Mouse (Mus musculus) ovary, postnatal 14 days (tissue): ENCODE data around the gene Capn1.
A peak's percentile ranks its signal among the peaks of the same experiment; 100 is the strongest.

ENCODE experiments used
- DNase-seq: peaks from one replicate; pipeline ENCODE4 v3.0.0; 2022; ENCODE audit warnings: low spot score

Capn1 gene

DNA sequence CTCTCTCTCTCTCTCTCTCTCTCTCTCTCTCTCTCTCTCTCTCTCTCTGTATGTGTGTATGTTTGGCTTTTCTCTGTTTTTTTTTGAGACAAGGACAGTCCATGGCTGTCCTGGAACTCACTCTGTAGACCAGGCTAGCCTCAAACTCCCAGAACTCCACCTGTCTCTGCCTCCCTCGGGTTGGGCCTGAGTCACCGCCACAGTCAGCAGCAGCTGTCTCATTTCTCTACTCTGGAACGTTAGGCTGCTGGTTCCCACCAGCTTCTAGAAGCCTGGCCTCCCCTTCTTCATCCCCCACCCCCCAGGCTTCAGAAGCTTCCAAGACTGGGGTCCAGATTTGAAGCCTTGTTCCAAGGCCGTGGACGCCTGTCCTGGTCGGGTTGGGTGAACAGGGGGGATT is 26.1 kb downstream of the Capn1 start:
- DNase-seq = no peak

DNA sequence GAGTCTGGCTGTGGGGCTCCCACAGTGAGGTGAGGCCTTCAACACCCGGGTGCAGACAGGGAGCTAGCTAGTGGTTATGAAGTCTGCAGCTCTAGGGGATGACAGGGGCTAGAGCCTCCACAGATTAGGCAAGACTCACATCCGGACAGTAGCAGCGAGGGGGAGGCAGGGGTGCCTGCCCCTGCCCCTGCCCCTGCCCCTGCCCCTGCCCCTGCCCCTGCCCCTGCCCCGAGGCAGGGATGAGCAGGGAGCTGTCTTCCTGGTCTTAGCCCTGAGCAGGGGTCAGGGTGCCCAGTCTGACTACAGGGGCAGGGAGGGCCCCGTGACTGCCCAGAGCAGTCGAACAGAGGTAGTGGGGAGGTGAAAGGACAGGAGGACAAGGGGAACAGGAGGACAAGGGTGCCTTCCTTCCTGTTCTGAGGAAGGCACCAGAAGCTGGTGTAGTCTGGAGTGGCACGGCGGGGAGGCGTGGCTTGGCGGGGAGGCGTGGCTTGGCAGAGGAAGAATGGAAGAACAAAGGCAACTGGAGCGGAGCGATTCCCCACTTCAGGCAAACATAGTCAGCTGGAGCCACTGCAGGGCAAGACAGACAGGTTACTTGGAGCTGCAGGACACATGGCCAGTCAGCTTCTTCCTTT is 26.8 kb downstream of the Capn1 start:
- peak; percentile 63 for DNase-seq

DNA sequence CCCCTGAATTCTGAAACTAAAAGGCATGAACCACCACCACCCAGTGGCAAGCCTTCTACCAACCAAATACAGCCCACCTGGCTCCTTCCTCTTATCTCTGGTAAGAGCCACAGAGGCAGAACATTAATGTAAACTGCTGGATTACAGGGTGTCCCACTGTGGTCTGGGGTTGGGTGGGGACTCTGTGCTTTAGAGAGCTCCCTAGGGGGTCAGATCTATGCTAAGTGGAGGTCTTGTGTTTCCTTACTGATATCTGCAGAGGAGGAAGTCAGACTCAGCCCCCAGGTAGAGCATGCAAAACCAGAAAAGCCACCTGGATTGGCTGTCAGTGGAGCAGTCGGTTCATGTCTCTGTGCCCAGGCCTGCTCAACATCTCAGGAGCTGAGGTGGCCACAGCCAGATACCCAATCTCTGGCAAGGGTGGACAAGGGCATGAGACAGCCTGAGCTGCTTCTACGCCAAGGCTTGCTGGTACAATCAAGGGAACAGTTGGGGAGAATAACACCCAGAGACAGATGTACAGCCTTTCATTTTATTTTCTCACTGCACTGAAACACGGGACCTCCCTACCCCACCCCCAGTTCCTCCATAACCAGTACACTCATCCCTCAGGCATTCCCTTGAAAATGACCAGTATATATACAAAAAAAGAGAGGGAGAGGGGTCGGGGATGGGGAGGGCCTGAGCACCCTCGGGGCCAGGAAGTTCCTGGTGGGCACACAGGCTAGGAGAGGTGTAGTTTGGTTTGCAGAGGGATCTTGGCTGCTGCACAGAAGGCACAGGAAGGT is 27.5 kb downstream of the Capn1 start:
- DNase-seq = no peak

DNA sequence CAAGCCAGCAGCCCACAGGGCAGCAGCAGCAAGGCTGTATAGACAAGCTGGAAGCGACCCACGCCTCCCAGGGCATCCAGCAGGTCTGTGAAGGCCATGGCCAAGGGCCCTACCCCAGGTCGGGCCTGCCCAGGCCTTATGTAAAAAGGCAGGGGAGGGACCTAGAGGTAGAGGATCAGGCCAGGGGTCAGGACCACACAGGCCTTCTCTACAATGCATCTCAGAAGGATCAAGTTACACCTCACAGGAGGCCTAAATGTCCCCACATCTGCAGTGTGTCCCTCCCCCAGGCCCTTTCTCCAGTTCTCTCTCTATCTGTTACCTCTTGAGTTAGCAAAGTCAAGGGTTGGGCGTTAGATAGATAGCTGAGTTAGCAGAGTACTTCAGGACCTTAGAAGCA is 29.7 kb downstream of the Capn1 start, which contains the start of gene Slc22a20:
Gene Slc22a20 (minus strand): TSS at position 101 of the 400 bp plus-strand sequence.
- DNase-seq = no peak

DNA sequence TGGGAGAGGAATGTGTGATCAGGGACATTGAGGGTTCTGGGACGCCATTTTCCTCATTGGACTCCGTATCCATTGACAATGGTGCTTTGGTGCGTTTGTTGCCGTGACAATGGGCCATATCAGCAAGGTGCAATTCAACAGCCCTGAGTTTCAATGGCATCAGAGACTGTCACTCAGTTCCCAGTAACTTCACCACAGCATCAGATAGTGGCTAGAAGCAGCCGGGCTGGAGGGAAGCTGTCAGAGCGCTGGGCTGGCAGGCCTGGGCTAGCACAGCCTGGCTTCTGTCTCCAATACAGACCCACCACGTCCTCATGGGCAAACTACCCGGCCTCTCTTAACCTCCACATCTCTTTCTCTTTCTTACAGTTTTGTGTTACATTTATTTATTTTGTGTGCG is 35.2 kb downstream of the Capn1 start:
- DNase-seq = no peak

DNA sequence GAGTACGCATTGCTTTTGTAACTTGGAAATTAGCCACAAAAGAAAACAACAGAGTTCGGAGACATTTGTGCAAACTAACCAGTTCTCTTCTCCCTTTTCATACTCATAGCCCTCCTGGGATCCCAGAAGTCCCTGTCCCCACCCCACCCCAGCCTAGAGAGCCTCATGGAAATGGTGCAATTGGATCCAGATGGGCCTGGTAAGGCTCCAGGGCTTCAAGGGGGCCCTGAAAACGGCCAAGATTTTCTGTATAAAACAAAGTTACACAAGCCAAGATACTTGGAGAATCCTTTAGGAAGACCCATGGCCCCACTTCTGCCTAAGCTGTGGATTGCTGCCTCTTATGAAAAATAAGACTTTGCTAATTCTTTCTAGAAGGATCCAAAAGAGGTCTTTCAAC is 38.0 kb downstream of the Capn1 start:
- no peak for DNase-seq

DNA sequence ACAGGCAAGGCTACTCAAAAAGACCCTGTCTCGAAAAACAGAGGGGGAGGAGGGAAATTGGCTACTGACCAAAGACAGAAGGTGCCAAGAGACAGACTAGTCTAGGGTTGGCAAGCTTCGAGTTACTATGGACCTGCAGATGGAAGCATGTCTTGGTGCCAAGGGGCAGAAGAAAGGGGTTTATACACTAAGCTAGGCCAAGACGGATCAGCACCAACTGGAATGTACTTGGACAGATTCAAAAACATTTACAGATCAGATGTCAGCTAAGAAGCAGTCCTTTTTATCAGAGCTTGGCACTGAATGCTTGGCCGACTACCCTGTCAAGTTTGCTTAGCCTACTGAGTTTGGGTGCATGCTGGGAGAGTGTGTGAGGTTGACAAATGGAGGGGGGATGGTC is 40.0 kb downstream of the Capn1 start:
- DNase-seq = no peak

DNA sequence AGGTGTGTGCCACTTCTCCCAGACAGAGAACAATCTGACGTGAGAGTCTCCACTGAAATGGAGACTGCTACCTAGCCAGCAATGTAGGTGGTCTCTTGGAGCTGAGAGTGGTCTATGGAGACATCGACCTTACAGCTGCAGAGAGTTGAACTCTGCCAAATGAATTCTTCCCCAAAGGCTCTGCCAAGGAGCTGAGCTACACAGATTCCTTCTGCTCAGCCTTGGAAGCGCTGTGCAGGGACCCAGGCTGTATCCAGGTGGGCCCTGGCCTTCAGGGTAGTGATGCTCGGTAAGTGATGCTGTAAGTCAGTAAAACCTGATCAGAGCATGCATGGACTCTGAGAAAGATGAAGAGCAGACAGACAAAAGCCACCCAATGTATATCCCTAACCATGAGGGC is 40.6 kb downstream of the Capn1 start:
- DNase-seq = no peak

DNA sequence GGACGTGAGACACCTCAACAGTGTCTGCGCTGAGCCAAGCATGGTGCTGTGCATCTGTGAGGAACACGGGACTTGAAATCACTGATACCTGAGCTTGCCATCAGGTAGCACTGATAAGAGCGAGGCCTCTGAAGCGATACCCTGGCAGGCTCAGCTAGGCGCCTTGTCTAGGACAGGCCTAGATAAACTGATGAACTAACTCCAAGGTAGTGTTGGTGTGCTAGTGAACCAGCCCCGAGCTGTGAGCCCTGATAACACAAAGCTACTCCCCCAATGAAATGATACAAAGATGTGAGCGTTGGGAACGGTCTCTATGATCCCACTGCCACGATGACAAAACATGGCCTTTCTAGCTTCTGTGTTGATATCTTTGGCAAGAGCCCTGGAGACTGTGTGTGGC is 48.0 kb downstream of the Capn1 start:
- no peak for DNase-seq

DNA sequence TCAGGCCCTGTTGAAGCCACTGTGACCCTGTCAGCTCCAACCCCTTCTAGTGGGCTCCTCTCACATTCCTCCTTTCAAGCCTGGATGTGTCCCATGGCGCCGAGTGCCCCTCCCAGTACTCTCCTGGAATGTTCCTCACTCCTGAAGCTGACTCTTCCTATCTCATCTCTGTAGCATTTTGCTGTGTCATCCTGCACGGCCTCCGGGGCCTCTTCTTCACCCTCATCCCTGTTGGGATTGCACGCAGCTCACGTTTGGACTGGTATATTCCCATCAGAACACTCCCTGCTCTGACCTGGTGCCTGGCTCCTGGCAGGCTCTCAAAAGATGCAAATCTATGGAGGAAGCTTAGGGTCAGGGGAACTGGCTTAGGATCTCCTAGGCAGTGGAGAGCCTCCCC is 48.9 kb downstream of the Capn1 start:
- no peak for DNase-seq

DNA sequence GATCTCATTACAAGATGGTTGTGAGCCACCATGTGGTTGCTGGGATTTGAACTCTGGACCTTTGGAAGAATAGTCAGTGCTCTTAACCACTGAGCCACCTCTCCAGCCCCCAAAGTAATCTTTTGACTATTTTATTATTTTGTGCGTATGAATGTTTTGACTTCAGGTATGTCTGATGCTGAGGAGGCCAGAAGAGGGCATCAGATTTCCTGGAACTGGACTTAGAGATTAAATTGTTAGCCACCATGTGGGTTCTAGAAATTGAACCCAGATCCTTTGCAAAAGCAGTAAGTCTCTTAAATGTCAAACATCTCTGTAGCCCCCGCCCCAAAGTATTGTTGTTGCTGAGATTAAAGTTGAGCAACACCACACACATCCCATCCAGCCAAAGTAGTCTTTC is 49.8 kb downstream of the Capn1 start:
- no peak for DNase-seq

DNA sequence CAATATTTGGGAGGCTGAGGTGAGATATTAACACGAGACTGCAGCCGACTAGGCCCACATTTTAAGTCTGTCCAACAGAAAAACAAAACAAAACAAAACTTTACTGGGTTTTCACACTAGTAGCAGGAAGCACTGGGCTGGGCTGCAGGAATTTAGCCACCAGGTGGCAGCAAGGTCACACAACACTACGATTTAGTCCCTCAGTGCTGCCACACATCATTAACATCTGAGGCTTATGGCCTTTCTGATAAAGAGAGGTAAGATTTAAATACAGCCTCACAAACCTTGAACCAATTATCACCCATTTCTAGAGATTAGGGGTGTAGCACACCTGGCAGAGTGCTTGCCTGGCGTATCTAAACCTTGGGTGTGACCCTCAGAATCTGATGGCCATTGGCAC is 50.4 kb downstream of the Capn1 start:
- DNase-seq = peak; percentile 59

DNA sequence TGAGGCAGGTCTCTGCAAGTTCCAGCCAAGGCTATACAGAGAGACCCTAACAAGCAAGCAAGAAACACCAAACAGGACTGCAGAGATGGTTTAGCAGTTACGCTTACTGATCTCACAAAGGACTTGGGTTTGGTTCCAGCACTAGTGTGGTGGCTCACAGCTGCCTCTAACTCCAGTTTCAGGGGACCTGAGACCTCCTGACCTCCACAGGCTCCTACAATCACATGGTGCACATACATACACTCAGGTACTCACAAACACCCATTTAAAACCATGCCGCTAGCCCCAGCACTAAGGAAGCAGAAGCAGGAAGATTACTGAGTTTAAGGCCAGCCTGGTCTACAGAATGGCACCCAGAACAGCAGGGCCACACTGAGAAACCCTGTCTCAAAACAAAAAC is 50.9 kb downstream of the Capn1 start:
- DNase-seq = no peak

DNA sequence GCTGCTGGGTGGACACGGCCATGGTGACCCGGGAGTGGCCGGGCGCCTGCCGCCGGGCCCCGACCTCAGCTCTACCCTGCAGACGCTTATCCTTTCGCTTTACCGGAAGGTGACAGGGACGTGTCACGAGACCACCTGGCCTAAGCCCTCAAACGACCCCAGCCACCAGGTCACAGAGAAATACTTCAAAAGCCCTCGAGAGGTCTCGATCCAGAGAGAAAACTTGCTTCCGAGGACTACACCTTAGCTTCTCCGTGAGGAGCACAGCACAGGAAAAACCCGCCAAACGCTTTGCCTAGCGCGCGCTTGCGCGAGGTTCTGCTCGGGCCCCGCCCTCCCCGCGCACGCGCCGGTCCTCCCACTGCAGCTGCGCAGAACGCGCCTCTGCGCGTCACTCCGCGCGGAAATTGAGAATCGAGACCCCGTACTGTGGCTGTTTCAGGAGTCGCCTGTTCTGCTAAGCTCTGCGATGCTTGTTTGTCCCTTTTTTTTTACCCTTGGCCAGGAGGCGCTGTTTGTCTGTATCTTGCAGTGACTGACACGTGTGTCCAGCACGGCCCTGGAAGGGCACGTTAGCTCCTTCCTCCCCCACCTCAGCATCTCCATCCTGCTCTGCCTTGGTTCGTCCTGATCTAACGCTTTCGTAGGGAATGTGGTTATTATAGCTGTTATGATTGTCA is 51.7 kb downstream of the Capn1 start, which contains the start of gene Pola2:
Gene Pola2 (minus strand): TSS at position 320 of the 680 bp plus-strand sequence.
- peak; percentile 86 for DNase-seq

DNA sequence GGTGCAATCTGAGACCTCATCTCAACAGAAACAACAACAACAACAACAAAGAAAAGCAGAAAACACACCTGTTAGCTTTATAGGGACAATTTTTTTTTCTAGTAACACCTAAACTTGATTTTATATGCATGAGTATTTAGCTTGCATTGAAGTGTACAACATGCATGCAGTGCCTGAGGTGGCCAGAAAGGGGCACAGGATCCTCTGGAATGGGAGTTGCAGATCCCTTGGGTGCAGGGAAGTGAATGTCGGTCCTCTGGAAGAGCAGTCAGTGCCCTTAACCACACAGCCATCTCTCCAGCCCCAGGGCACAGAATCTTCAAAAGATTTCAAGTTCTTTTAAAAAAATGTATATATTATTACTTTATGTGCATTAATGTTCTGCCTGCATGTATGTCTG is 53.0 kb downstream of the Capn1 start:
- no peak for DNase-seq

DNA sequence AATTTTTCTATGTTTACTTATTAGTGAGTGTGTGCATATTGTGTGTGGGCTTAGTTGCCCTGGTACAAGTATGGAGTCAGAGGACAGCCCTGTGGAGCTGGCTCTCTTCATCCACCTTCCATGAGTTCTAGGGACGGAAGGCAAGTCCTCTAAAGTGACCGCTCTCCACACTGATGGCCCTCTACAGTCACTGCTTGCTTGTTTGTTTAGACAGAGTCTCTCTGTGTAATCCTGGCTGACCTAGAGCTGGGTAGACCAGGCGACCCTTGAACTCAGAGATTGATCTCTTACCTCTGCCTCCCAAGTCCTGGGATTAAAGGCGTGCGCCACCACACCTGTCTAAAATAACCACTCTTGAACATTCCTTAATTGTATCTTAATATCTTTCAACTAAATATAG is 58.3 kb downstream of the Capn1 start:
- DNase-seq = no peak

DNA sequence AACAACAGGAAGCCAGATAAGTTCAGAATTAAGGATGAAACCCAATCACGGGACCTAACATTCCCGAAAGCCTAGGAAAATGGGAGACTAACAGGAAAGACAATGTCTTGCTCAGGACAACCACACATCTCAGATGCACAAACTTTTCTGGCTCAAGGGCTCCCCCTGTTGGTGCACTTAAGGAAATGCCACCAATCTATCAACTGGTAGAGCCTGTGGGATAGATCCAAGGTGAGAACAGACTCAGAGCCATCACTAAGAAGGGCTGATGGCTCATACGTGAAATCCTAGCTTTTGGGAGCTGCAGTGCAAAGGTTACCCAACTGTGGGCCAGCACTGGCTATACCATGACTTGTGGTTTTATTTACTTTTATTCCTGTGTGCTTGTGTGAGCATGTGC is 59.0 kb downstream of the Capn1 start:
- DNase-seq = peak; percentile 80

DNA sequence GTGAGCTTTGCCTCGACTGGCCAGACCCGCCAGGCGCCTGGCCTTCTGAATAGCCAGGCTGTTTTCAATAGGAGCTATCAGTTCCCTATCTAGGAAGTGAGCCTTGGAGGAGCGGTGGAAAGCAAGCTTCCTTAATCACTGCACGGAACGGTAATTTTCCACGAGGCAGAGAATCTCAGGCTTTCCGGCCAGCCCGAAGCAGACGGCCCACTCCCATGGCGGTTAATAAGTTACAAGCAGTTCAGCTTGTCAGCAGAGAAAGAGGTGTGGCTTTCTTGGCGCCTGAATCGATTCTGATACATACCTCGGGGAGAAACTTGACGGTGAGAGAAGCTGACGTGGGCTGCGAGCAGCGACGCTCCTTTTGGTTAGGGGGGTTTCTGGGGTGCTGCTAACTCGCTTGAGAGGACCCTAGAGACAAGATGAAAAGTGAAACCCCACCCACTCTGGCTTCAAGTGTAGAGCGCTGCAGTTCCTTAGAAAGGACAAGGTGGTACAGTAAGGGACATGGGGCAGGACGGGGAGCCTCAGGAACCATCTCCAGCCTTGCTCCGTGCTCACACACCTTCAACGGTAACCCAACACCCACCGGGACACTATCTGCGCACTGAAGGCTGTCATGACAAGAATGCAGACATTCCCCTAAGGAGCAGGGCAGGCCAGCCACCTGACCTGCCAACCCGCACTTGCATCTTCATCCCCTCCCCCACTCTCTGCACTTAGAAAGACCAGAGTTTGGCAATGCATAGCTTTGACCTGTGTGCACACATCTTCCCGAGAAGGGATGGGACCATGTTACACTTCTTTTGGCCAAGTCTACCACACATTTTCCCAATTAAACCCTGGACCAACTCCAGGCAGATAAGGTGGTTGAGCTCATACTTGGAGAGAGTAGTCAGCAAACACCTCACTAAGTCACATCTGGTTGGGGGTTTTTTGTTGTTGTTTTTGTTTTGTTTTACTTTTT is 59.7 kb downstream of the Capn1 start:
- no peak for DNase-seq

DNA sequence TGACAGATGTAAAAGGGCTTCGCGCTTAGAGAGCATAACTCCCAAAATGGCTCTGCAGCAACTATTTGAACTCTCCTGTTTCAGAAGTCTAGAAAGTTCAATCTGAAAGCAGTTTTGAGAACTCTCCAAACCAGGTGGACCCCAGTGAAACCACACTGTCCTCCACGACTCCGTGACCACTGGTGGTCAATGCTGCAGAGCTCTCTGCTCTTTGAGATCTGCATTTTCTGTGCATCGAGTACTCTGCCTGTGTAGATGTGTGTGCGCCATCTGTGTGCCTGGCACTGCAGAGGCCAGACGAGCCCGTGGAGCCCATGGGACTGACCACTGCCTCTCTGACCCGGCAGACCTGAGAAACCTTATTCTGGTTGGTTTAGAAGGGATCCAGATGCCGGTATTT is 60.8 kb downstream of the Capn1 start:
- no peak for DNase-seq

DNA sequence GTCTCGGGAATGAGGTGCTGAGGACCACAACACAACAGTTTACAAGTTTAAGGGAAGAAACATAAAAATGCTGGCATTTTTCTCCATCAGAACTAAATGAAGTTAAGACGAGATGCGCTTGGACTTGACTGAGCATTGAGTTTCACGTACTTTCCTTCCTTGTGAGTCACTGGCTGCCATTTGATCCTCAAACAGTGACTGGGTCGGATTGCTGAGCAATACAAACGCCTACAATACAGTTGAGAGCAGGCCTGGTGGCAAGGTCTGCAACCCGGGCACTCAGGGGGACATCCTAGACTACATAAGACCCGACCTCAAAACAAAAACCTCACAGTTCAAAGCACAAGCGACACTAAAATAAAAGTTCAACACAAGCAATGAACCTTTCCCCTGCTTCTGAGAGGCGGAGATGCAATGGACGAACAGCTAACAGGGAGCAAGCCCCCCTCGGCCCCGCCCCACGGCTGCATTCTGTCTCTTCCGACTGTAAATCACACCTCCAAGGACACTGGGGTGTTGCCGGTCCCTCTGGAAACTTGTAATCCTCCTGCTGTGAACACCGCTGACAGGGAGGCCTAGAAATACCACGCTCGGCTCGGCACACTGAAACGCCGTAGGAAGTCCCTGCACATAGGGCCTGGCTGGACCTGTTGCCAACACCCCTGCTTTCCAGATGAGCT is 61.5 kb downstream of the Capn1 start:
- no peak for DNase-seq

DNA sequence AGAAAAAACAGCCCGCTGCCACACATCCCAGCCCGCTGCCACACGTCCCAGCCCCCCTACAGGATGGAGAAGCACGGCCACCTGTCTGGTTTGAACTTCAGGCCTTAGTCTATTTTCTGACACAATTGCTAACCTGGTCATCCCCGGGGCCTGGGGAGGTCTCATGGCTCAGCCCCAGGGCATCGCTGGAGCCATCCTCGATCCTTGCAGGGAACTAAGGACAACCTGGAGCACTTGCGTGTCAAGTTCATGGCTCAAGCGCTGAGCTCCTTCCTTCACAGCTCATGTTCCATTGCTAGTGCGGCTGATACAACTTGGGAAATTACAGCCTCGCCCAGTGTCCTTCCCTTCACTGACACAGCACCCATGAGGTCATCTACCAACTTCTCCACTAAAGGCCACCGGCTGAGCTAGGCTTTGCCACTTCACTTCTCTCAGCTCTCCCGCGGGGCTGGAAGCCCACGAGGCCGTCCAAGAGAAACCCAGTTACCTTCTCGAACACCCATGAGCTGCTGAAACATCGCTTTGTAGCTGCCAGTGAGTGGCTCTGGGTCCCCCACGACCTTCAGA is 62.4 kb downstream of the Capn1 start:
- DNase-seq = no peak
